Mouse (Mus musculus): ENCODE measurements around the gene Gpr4. TPM values are rescaled to one million over a fixed set of nuclear protein-coding genes. Genes with fewer than 3 reads are reported as not detected.

Gpr4 gene
- total RNA-seq, 2 experiments from 2014 or later, result not detected

DNA sequence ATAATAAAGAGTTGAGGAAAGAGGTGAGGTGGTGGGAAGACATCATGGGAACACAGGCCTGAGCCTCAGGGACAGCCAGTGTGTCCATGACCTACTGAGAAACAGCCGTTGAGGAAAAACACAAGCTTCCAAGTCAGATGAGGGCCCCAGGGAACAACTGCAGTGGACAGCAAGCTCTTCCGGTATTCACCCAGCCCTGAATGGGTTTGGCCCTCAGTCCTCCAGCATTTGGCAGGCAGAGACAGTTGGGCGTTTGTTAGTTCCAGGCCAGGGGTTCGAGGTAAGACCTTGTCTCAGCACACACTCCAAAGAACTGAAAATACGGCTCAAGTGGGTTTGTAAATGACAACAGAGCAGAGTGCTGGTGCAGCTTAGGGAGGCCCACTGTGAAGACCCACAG lies 41.1 kb downstream of the Gpr4 start:
- no peak for ATAC-seq (replicated peaks; ENCODE audit: poor library complexity, severe bottlenecking)

DNA sequence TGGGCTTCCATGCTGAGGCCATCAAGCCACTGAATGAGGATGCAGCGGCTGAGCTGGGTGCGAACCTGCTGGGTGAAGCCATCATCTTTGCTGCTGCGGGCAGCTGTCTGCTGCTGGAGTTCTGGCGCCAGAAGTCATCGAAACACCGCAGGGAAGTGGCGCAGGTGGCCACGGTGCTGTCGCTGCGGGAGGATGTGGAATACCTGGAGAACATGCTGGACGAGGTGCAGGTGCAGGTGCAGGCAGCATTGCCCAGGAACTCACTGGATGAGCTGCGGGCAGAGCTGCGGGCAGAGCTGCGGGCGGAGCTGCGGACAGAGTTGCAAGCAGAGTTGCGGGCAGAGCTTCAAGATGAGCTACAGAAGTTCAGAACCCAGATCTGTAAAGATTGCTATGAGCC lies 43.1 kb downstream of the Gpr4 start:
- no peak for ATAC-seq (replicated peaks; ENCODE audit: poor library complexity, severe bottlenecking)

DNA sequence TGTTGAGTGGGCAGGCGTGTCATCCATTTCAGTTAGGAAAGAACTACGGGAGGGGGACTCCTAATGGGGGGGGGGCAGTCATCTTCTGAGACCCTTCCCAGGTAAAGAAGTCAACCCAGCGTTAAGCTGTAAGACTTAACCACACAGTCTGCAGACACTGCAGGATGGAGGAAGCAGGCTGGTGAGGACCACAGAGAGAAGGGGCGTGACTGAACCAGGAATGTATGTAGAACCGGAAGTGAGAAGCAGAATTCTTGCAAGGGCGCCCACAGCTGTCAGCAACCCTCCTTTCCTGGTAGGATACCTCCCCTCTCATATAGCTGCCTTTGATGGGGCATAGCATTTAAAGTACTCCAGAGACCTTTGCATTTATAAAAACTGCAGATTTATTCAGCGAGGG lies 44.2 kb downstream of the Gpr4 start:
- peak; percentile 70 for ATAC-seq (replicated peaks; ENCODE audit: poor library complexity, severe bottlenecking)

DNA sequence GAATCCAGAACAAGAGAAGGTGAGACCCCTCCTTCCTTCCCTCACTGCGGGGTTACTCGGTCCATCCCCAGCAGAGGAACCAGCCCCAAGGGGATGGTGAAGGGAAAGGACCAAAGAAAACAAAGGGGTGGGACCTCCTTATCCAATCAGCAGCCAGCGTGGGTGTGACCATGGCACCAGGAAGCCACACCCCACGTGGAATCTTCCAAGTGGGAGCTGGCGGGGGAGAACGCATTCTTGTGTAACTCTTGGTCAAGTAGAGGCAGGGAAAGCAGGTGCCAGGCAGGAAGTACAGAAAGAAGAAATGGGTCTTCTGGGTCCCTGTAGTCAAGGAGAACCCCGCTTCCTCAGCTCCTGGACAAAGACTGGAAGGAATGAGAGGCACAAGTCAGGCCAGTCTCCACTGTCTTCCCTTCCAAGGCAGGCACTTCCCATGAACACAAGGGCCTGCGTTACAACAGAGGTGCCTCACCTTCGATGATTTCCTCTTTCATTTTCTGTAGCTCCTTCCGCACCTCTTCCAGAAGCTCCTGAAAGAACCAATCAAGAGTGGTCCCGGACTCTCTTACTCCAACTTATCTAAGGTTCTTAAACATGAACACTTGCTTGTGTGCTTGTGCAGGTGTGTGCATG lies 45.2 kb downstream of the Gpr4 start:
- ATAC-seq (replicated peaks; ENCODE audit: poor library complexity, severe bottlenecking), result peak; percentile 96

DNA sequence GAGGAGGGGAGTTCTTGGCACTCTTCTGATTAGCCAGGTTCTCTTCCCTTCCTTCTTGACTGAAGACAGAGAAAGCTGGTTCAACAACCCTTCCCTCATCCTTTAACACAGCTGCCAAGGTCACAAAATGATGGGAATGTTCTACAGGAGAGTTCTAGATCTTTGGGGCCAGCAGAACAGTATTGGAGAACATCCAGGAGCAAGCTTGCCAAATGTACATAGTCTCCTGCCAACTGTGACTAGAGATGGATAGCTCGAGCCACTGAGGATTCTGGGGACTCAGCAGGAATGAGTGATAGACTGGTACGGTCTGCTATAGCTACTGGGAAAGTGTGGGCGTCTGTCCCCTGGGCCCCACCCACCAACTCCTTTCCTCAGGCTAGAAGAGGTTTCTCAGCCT lies 46.0 kb downstream of the Gpr4 start:
- ATAC-seq (replicated peaks; ENCODE audit: poor library complexity, severe bottlenecking), result no peak

DNA sequence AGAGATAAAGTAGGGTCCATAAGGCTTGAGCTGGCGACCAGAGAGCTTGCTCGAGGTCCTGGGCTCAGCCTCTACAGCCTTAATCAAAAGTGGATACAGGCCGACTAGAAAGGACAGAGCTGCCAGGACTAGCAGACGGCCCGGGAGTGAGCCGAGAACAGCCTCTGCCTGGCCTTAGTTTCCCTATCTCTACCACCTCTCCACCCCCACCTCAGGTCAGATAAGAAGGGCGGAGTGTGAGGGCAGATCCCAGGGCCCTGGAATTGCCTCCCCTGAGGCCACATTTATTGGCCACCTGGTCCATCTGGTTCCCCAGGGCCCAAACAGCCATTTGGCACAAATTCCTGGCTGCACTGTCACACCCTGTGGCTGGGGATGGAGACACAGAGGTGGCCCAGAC lies 52.8 kb downstream of the Gpr4 start:
- ATAC-seq (replicated peaks; ENCODE audit: poor library complexity, severe bottlenecking), result no peak

DNA sequence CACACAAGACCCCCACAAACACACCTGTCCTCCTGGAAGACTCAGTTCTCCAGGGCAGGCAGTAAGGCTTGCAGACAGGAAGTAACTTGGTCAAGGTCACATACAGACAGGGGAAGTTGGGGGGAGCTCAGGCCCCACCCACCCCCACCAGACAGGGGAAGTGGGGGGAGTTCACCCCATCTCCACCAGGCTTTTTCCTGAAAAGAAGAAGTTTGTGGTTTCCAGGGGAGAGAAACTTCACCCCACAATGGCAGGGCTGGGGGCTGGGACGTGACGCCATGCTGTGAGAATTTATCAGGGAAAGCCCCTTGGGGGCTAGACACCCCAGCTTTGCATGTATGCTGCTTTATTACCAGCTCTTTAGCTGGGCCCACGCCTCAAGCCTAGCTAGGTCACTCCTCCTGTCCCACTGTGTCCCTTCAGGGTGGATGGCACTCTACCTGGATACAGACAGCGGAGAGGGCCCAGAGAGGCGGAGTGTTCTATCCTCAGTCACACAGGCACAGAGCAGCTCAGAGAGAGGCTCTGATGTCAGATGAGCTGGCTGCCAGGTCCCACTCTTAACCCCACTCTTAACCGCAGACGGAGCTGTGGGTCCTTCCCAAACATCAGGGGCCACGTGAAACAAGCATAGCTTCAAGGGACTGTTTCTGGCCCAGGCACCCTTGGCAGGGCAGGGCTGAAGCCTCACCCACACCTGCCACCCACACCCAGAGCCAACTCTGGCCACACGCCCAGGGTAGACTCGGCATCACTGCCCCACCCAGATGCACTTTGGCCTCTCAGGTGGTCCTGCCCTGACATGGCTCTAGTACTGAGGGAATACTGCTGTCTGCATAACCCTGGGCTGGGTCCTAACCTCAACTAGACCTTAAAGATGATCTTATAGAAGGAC lies 53.8 kb downstream of the Gpr4 start:
- peak; percentile 75 for ATAC-seq (replicated peaks; ENCODE audit: poor library complexity, severe bottlenecking)

DNA sequence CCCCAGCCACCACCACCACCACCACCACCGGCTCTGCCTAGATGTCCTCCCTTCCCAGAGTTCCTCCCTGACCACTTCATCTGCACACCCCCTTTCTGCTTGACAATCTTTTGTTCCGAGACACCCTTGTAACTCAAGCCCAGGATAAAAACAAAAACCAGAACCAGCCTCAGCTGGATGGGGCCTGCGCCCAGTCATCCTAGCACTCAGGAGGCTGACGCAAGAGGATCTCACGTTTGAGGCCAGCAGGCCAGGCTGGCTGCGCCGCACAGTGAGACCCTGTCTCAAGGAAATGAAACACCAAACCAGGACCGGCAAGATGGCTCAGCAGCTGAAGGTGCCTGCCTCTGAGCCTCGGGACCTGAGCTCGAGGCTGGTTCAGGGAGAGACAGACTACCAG lies 54.7 kb downstream of the Gpr4 start:
- ATAC-seq (replicated peaks; ENCODE audit: poor library complexity, severe bottlenecking), result peak; percentile 36

DNA sequence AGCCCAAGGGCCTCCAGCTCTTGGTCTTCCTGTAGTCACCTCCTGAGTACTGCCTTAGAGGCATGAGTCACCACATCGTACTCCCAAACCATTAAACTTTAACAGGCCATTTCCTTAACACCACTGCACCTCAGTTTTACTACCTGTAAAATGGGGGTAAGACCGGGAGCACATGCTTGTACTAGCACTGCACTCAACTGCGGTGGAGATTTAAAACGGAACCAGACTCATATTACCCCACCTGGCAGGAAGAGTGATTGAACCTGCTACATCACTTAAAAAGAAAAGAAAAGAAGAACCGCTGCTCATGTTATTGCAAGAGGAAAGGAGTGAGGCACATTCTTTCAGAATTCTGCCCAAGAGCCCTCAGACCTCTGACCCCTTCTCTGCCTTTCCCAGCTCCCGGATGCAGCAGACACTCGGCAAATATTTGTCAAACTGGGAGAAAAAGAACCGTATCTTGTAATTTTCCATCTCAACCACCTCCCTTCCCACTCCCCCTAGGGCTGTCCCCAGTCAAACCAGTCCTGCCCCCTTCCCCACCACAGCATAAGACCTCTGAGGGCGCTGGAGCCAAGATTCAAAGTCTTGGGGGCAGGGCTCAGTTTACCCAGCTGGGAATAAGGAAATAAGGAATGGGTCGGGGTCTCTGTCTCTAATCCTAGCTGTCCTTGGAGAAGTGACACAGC lies 56.8 kb downstream of the Gpr4 start:
- no peak for ATAC-seq (replicated peaks; ENCODE audit: poor library complexity, severe bottlenecking)

DNA sequence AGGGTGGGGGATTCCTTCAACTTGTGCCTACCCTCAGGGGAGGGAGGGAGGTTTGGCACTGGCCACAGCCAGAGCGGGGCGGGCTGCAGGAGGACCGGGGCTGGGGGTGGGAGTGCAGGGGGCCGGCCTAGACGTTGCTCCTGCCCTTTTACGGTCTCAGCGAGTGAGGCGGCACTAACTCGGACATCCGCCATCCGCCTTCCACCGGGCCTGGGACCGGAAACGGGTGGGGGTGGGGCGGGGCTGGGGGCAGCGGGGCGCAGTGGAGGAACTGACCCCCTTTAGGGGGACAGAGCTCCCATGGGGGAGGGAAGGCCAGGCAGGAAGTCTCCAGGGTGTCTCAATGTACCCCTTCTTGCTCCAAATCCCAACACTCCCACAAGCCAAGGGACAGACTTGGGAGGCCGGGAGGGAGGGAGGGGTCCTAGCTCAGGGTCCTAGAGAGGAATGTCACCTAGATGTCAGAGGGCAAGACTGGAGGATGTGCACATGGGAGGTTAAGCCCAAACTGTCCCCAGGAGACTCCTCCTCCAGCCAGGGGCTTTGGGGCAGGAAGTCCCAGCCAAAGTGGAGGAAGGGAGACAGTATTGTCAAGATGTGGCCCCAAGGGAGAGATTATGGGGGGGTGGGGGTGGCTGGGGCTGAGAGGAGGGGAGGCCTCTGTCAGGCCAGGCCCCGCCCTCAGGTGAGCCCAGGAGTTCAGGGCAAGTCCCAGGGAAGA lies 57.5 kb downstream of the Gpr4 start:
- ATAC-seq (replicated peaks; ENCODE audit: poor library complexity, severe bottlenecking), result peak; percentile 10

DNA sequence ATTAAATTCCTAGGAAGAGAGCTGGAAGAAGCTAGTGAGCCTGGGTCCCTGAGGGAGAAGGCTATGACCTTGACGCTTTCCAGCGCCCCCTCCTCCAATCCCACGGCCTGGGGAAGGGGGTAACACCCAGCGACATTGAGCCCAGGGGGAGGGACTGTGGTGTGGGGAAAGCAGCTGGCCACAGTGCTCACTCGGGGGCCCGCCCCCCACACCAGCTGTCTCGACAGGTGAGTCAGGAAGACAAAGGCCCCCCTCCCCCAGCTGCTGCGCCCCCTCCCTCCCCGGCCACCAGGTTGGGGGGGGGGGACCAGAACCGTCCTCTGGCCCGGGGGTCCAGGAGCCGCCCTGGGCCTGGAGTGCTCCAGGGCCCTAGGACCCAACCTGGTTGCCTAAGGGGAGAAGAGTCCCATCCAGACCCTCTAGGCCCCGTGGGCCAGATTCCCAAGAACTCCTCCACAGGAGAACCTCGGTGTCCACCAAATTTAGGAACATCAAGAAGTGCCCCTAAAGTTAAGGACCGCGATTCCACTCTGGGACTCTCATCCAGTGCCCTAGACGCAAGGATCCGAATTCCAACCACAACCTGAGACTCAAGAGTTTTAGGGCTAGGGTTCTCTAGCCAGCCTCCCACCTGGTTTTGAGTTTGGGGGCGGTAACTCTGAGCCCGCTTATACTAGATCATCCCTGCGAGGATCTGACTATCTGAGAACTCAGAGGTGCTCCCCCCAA lies 58.3 kb downstream of the Gpr4 start:
- no peak for ATAC-seq (replicated peaks; ENCODE audit: poor library complexity, severe bottlenecking)

DNA sequence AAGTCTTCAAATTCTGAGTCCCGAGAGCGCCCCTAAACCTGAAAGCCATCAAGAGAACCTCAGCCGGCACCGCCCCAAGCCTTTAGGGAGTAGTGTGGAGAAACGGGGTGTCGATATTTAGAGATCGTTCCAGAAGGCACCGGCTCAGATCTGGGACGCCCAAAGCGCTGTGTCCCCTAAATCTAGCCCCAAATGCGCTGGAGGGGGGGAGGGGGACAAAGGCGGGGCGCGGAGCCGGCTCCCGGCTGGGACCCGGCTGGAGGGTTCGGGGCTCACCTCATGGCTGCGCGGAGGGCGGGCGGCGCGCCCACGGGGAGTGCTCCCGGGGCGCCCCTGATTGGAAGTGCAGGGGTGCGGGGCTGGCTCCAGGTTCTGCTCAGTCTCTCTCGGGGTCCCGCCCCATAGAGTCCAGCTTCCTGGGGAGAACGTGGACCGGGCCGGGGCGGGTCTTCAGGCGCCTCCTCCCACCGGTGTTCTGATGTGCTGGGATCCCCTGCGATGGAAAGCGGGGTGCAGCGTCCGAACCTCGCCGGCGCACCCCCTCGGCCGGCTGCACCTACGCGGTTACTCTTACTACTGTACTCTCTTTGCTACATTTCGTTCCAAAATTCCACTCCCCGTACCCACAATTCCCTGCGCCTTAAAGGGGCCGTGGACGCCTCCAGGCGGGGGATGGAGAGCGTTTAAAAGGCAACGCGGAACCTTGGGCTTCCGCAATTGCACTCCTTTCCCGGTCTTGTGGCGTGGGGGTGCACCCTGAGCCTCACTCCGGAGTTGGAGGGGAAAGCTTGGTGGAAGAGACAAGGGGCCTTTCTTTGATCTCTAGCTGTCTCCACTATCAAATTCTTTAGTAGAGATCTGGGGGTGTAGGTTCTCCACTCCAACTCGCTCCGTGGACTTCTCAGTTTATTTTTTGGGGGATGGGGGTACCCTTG lies 59.2 kb downstream of the Gpr4 start, which contains the start of gene Vasp:
Gene Vasp (minus strand): TSS at position 580 of the 935 bp plus-strand sequence.
- peak; percentile 54 for ATAC-seq (replicated peaks; ENCODE audit: poor library complexity, severe bottlenecking)

DNA sequence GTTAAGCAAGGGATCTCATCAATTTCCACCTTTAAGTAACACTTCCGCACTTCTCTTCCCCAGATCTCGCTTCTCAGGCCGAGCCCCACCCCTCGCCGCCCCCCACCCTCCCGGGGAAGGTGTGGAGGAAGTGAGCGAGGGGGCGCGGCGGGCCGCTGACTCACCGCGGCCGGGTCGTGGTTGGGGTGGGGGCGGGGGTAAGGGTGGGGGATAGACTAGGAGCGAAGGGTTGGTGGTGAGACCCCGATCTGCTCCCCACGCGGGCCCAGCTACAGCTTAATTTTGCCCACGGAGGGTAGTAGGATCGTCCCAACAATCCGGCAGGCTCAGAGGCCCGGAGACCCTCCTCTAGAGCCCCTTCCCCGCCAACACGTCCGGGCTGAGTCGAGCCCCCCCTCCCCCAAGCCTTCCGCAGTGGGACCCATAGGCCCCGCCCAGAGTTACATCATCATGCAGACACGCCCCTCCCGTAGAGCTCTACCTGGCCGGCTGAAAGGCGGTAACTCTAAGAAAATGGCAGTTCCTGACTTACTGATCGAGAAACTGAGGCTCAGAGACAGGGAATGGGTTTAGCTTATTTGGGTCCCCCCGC lies 59.9 kb downstream of the Gpr4 start:
- ATAC-seq (replicated peaks; ENCODE audit: poor library complexity, severe bottlenecking), result peak; percentile 24

Other genes starting within 250 kb of the Gpr4 start
- not detected in 2 replicates for gene Nanos2, start 225.1 kb upstream of the Gpr4 start, total RNA-seq (2014; fragmentation: Nextera tagmentation)
- gene Nanos2, start 225.1 kb upstream of the Gpr4 start, total RNA-seq (2017), result not detected in 2 replicates
- not detected in 2 replicates for gene Mypop, start 221.3 kb upstream of the Gpr4 start, total RNA-seq (2014; fragmentation: Nextera tagmentation)
- 0.82 TPM in 1 of 2 replicates, not detected in the other for gene Mypop, start 221.3 kb upstream of the Gpr4 start, total RNA-seq (2017)
- gene Irf2bp1, start 208.5 kb upstream of the Gpr4 start, total RNA-seq (2014; fragmentation: Nextera tagmentation), result 14.5 and 24.3 TPM in 2 replicates
- 8.4 and 17.5 TPM in 2 replicates for gene Irf2bp1, start 208.5 kb upstream of the Gpr4 start, total RNA-seq (2017)
- not detected in 2 replicates for gene Foxa3, start 189.0 kb upstream of the Gpr4 start, total RNA-seq (2014; fragmentation: Nextera tagmentation)
- gene Foxa3, start 189.0 kb upstream of the Gpr4 start, total RNA-seq (2017), result not detected in 2 replicates
- gene Sympk, start 188.2 kb upstream of the Gpr4 start, total RNA-seq (2014; fragmentation: Nextera tagmentation), result 79.9 and 98.6 TPM in 2 replicates
- 38.5 and 46.7 TPM in 2 replicates for gene Sympk, start 188.2 kb upstream of the Gpr4 start, total RNA-seq (2017)
- gene Rsph6a, start 157.8 kb upstream of the Gpr4 start, total RNA-seq (2014; fragmentation: Nextera tagmentation), result not detected in 2 replicates
- not detected in 2 replicates for gene Rsph6a, start 157.8 kb upstream of the Gpr4 start, total RNA-seq (2017)
- 2.2 and 4.9 TPM in 2 replicates for gene Dmwd, start 136.3 kb upstream of the Gpr4 start, total RNA-seq (2014; fragmentation: Nextera tagmentation)
- 0.99 and 3.4 TPM in 2 replicates for gene Dmwd, start 136.3 kb upstream of the Gpr4 start, total RNA-seq (2017)
- gene Dmpk, start 128.7 kb upstream of the Gpr4 start, total RNA-seq (2014; fragmentation: Nextera tagmentation), result 0.32 TPM in 1 of 2 replicates, not detected in the other
- 1.0 TPM in 1 of 2 replicates, not detected in the other for gene Dmpk, start 128.7 kb upstream of the Gpr4 start, total RNA-seq (2017)
- 4.0 and 8.1 TPM in 2 replicates for gene Six5, start 117.9 kb upstream of the Gpr4 start, total RNA-seq (2014; fragmentation: Nextera tagmentation)
- gene Six5, start 117.9 kb upstream of the Gpr4 start, total RNA-seq (2017), result 1.6 and 2.7 TPM in 2 replicates
- gene Gm4969, start 94.2 kb upstream of the Gpr4 start, total RNA-seq (2014; fragmentation: Nextera tagmentation), result 0.71 TPM in 1 of 2 replicates, not detected in the other
- gene Gm4969, start 94.2 kb upstream of the Gpr4 start, total RNA-seq (2017), result 0.05 TPM in 1 of 2 replicates, not detected in the other
- 3.1 and 4.9 TPM in 2 replicates for gene Fbxo46, start 92.7 kb upstream of the Gpr4 start, total RNA-seq (2014; fragmentation: Nextera tagmentation)
- 4.7 and 5.4 TPM in 2 replicates for gene Fbxo46, start 92.7 kb upstream of the Gpr4 start, total RNA-seq (2017)
- gene Qpctl, start 63.2 kb upstream of the Gpr4 start, total RNA-seq (2014; fragmentation: Nextera tagmentation), result 4.2 and 12.0 TPM in 2 replicates
- 4.9 and 5.0 TPM in 2 replicates for gene Qpctl, start 63.2 kb upstream of the Gpr4 start, total RNA-seq (2017)
- gene Snrpd2, start 62.8 kb upstream of the Gpr4 start, total RNA-seq (2014; fragmentation: Nextera tagmentation), result 91.5 and 121 TPM in 2 replicates
- 83.2 and 158 TPM in 2 replicates for gene Snrpd2, start 62.8 kb upstream of the Gpr4 start, total RNA-seq (2017)
- gene Gipr, start 46.4 kb upstream of the Gpr4 start, total RNA-seq (2014; fragmentation: Nextera tagmentation), result not detected in 2 replicates
- gene Gipr, start 46.4 kb upstream of the Gpr4 start, total RNA-seq (2017), result 0.26 TPM in 1 of 2 replicates, not detected in the other
- gene Eml2, start 36.1 kb upstream of the Gpr4 start, total RNA-seq (2014; fragmentation: Nextera tagmentation), result 4.1 and 18.1 TPM in 2 replicates
- 10.4 and 22.7 TPM in 2 replicates for gene Eml2, start 36.1 kb upstream of the Gpr4 start, total RNA-seq (2017)
- gene Opa3, start 15.8 kb downstream of the Gpr4 start, total RNA-seq (2014; fragmentation: Nextera tagmentation), result 20.7 and 35.1 TPM in 2 replicates
- 14.6 and 18.3 TPM in 2 replicates for gene Opa3, start 15.8 kb downstream of the Gpr4 start, total RNA-seq (2017)
- gene Vasp, start 59.3 kb downstream of the Gpr4 start, total RNA-seq (2014; fragmentation: Nextera tagmentation), result 60.7 and 70.5 TPM in 2 replicates
- gene Vasp, start 59.3 kb downstream of the Gpr4 start, total RNA-seq (2017), result 52.8 and 63.3 TPM in 2 replicates
- not detected in 2 replicates for gene Ppm1n, start 67.5 kb downstream of the Gpr4 start, total RNA-seq (2014; fragmentation: Nextera tagmentation)
- gene Ppm1n, start 67.5 kb downstream of the Gpr4 start, total RNA-seq (2017), result not detected in 2 replicates
- not detected in 2 replicates for gene Rtn2, start 70.1 kb downstream of the Gpr4 start, total RNA-seq (2014; fragmentation: Nextera tagmentation)
- gene Rtn2, start 70.1 kb downstream of the Gpr4 start, total RNA-seq (2017), result not detected in 2 replicates
- 8.1 and 13.7 TPM in 2 replicates for gene Fosb, start 97.5 kb downstream of the Gpr4 start, total RNA-seq (2014; fragmentation: Nextera tagmentation)
- gene Fosb, start 97.5 kb downstream of the Gpr4 start, total RNA-seq (2017), result 19.3 and 24.4 TPM in 2 replicates
- gene Ercc1, start 132.2 kb downstream of the Gpr4 start, total RNA-seq (2014; fragmentation: Nextera tagmentation), result 12.4 and 42.8 TPM in 2 replicates
- 29.4 and 34.9 TPM in 2 replicates for gene Ercc1, start 132.2 kb downstream of the Gpr4 start, total RNA-seq (2017)
- gene Cd3eap, start 146.9 kb downstream of the Gpr4 start, total RNA-seq (2014; fragmentation: Nextera tagmentation), result 20.3 and 26.1 TPM in 2 replicates
- 23.2 and 39.9 TPM in 2 replicates for gene Cd3eap, start 146.9 kb downstream of the Gpr4 start, total RNA-seq (2017)
- 1.8 and 1.9 TPM in 2 replicates for gene Ppp1r13l, start 147.2 kb downstream of the Gpr4 start, total RNA-seq (2014; fragmentation: Nextera tagmentation)
- gene Ppp1r13l, start 147.2 kb downstream of the Gpr4 start, total RNA-seq (2017), result 0.26 and 0.57 TPM in 2 replicates
- 10.7 and 26.9 TPM in 2 replicates for gene Ercc2, start 169.5 kb downstream of the Gpr4 start, total RNA-seq (2014; fragmentation: Nextera tagmentation)
- gene Ercc2, start 169.5 kb downstream of the Gpr4 start, total RNA-seq (2017), result 29.8 and 31.9 TPM in 2 replicates
- not detected in 2 replicates for gene Klc3, start 191.6 kb downstream of the Gpr4 start, total RNA-seq (2014; fragmentation: Nextera tagmentation)
- not detected in 2 replicates for gene Klc3, start 191.6 kb downstream of the Gpr4 start, total RNA-seq (2017)
- gene Ckm, start 192.2 kb downstream of the Gpr4 start, total RNA-seq (2014; fragmentation: Nextera tagmentation), result 0.85 TPM in 1 of 2 replicates, not detected in the other
- gene Ckm, start 192.2 kb downstream of the Gpr4 start, total RNA-seq (2017), result 1.5 and 3.0 TPM in 2 replicates
- 9.1 and 10.8 TPM in 2 replicates for gene Mark4, start 246.3 kb downstream of the Gpr4 start, total RNA-seq (2014; fragmentation: Nextera tagmentation)
- gene Mark4, start 246.3 kb downstream of the Gpr4 start, total RNA-seq (2017), result 2.5 and 3.8 TPM in 2 replicates

Measured in granulocyte monocyte progenitor cell, adult 5-6 weeks (primary cell).